Mouse (Mus musculus): Measurements from ENCODE around the gene Hba-a2. TPM values are rescaled to one million over a fixed set of nuclear protein-coding genes. Genes with fewer than 3 reads are reported as not detected.
A peak's percentile ranks its signal among the peaks of the same experiment; 100 is the strongest.
"Not testable (repeated sequence)": the region's sequence is repeated elsewhere in the genome, so short reads cannot be mapped to it uniquely, and the experiment has no call there.

Gene Hba-a2
- 6,035 and 6,415 TPM in 2 replicates for polyA plus RNA-seq (2014; fragmentation: Nextera tagmentation; extraction: Ambion mirVana)

GRCm38 (mm10) chr11:32296203-32296602, at the start of gene Hba-a2:
TSS of gene Hba-a2 (plus strand) at chr11:32296489.
- H3K4me2 ChIP-seq (replicated peaks; ENCODE audit: low read depth, low read length); H3K27me3 ChIP-seq (ENCODE audit: control insufficient read depth, insufficient read depth, low read length); H3K4me3 ChIP-seq (ENCODE audit: low read depth, low read length); H3K27ac ChIP-seq (ENCODE audit: low read length); H3K9ac ChIP-seq (replicated peaks; ENCODE audit: low read depth, low read length); H3K4me1 ChIP-seq (ENCODE audit: control insufficient read depth, insufficient read depth, low read length); H3K36me3 ChIP-seq (ENCODE audit: control insufficient read depth, insufficient read depth, low read length); H3K9me3 ChIP-seq (ENCODE audit: control insufficient read depth, low read depth, low read length): not testable (repeated sequence)
- WGBS, result no CpG with 5 or more reads among the region's 4 CpGs
- ATAC-seq (ENCODE audit: insufficient number of reproducible peaks, insufficient read depth, low FRiP score, low read depth), result peak; percentile 50; the same call in 1 of the 2 replicates

GRCm38 (mm10) chr11:32247068-32247467, 49.2 kb upstream of the Hba-a2 start:
- no peaks in the 10 kb centered on the region for H3K27me3 ChIP-seq (ENCODE audit: control insufficient read depth, insufficient read depth, low read length)
- H3K36me3 ChIP-seq (ENCODE audit: control insufficient read depth, insufficient read depth, low read length), result peaks cover 42% of the 10 kb centered on the region
- H3K27ac ChIP-seq (ENCODE audit: low read length), result no peak overlapping the region
- no peak overlapping the region for H3K9ac ChIP-seq (replicated peaks; ENCODE audit: low read depth, low read length)
- H3K4me2 ChIP-seq (replicated peaks; ENCODE audit: low read depth, low read length), result no peak overlapping the region
- no peaks in the 10 kb centered on the region for H3K9me3 ChIP-seq (ENCODE audit: control insufficient read depth, low read depth, low read length)
- H3K4me3 ChIP-seq (ENCODE audit: low read depth, low read length), result no peak overlapping the region
- no peaks in the 10 kb centered on the region for H3K4me1 ChIP-seq (ENCODE audit: control insufficient read depth, insufficient read depth, low read length)
- no peak for ATAC-seq (ENCODE audit: insufficient number of reproducible peaks, insufficient read depth, low FRiP score, low read depth)

- H3K4me1 ChIP-seq (ENCODE audit: control insufficient read depth, insufficient read depth, low read length), result no peaks in the 10 kb centered on the region
- H3K9ac ChIP-seq (replicated peaks; ENCODE audit: low read depth, low read length), result no peak overlapping the region
- no peak for ATAC-seq (ENCODE audit: insufficient number of reproducible peaks, insufficient read depth, low FRiP score, low read depth)
- no peak overlapping the region for H3K4me2 ChIP-seq (replicated peaks; ENCODE audit: low read depth, low read length)
- H3K4me3 ChIP-seq (ENCODE audit: low read depth, low read length), result no peak overlapping the region
- no peaks in the 10 kb centered on the region for H3K9me3 ChIP-seq (ENCODE audit: control insufficient read depth, low read depth, low read length)
- 77% methylated on average over 3 of the region's 3 CpGs for WGBS
- no peak overlapping the region for H3K27ac ChIP-seq (ENCODE audit: low read length)
- no peaks in the 10 kb centered on the region for H3K27me3 ChIP-seq (ENCODE audit: control insufficient read depth, insufficient read depth, low read length)
- H3K36me3 ChIP-seq (ENCODE audit: control insufficient read depth, insufficient read depth, low read length), result peaks cover 52% of the 10 kb centered on the region
These were observed 47.9 kb upstream of the Hba-a2 start for GRCm38 (mm10) chr11:32248350-32248749.

GRCm38 (mm10) chr11:32250880-32251763, 45.2 kb upstream of the Hba-a2 start:
- Histone ChIP-seq H3K4me3 (ENCODE audit: low read depth, low read length) (no peak overlapping the region), H3K36me3 (ENCODE audit: control insufficient read depth, insufficient read depth, low read length) (peaks cover 38% of the 10 kb centered on the region), H3K27me3 (ENCODE audit: control insufficient read depth, insufficient read depth, low read length) (no peaks in the 10 kb centered on the region), H3K27ac (ENCODE audit: low read length) (no peak overlapping the region), H3K9ac (replicated peaks; ENCODE audit: low read depth, low read length) (no peak overlapping the region), H3K4me1 (ENCODE audit: control insufficient read depth, insufficient read depth, low read length) (no peaks in the 10 kb centered on the region), H3K9me3 (ENCODE audit: control insufficient read depth, low read depth, low read length) (no peaks in the 10 kb centered on the region), H3K4me2 (replicated peaks; ENCODE audit: low read depth, low read length) (no peak overlapping the region)
- WGBS, result 80% methylated on average over 8 of the region's 8 CpGs
- peak; percentile 91; the same call in 1 of the 2 replicates for ATAC-seq (ENCODE audit: insufficient number of reproducible peaks, insufficient read depth, low FRiP score, low read depth)

- H3K27me3 ChIP-seq (ENCODE audit: control insufficient read depth, insufficient read depth, low read length), result no peaks in the 10 kb centered on the region
- no peak overlapping the region for H3K4me2 ChIP-seq (replicated peaks; ENCODE audit: low read depth, low read length)
- WGBS, result 100% methylated on average over 1 of the region's 1 CpGs
- H3K9ac ChIP-seq (replicated peaks; ENCODE audit: low read depth, low read length), result no peak overlapping the region
- peaks cover 37% of the 10 kb centered on the region for H3K36me3 ChIP-seq (ENCODE audit: control insufficient read depth, insufficient read depth, low read length)
- H3K4me1 ChIP-seq (ENCODE audit: control insufficient read depth, insufficient read depth, low read length), result no peaks in the 10 kb centered on the region
- H3K4me3 ChIP-seq (ENCODE audit: low read depth, low read length), result no peak overlapping the region
- ATAC-seq (ENCODE audit: insufficient number of reproducible peaks, insufficient read depth, low FRiP score, low read depth), result no peak
- H3K27ac ChIP-seq (ENCODE audit: low read length), result no peak overlapping the region
- no peaks in the 10 kb centered on the region for H3K9me3 ChIP-seq (ENCODE audit: control insufficient read depth, low read depth, low read length)
These were observed 43.2 kb upstream of the Hba-a2 start for GRCm38 (mm10) chr11:32253121-32253520.

GRCm38 (mm10) chr11:32256146-32256545, 40.1 kb upstream of the Hba-a2 start:
- 95% methylated on average over 1 of the region's 1 CpGs for WGBS
- Histone ChIP-seq H3K36me3 (ENCODE audit: control insufficient read depth, insufficient read depth, low read length) (peaks cover 27% of the 10 kb centered on the region), H3K27ac (ENCODE audit: low read length) (no peak overlapping the region), H3K9me3 (ENCODE audit: control insufficient read depth, low read depth, low read length) (no peaks in the 10 kb centered on the region), H3K4me2 (replicated peaks; ENCODE audit: low read depth, low read length) (no peak overlapping the region), H3K4me3 (ENCODE audit: low read depth, low read length) (no peak overlapping the region), H3K9ac (replicated peaks; ENCODE audit: low read depth, low read length) (no peak overlapping the region), H3K4me1 (ENCODE audit: control insufficient read depth, insufficient read depth, low read length) (no peaks in the 10 kb centered on the region), H3K27me3 (ENCODE audit: control insufficient read depth, insufficient read depth, low read length) (no peaks in the 10 kb centered on the region)
- peak; percentile 88; the same call in 1 of the 2 replicates for ATAC-seq (ENCODE audit: insufficient number of reproducible peaks, insufficient read depth, low FRiP score, low read depth)

GRCm38 (mm10) chr11:32256566-32256965, 39.7 kb upstream of the Hba-a2 start:
- WGBS, result 82% methylated on average over 3 of the region's 3 CpGs
- peaks cover 23% of the 10 kb centered on the region for H3K36me3 ChIP-seq (ENCODE audit: control insufficient read depth, insufficient read depth, low read length)
- no peak overlapping the region for H3K4me2 ChIP-seq (replicated peaks; ENCODE audit: low read depth, low read length)
- H3K4me1 ChIP-seq (ENCODE audit: control insufficient read depth, insufficient read depth, low read length), result no peaks in the 10 kb centered on the region
- no peak overlapping the region for H3K4me3 ChIP-seq (ENCODE audit: low read depth, low read length)
- no peaks in the 10 kb centered on the region for H3K27me3 ChIP-seq (ENCODE audit: control insufficient read depth, insufficient read depth, low read length)
- H3K9ac ChIP-seq (replicated peaks; ENCODE audit: low read depth, low read length), result no peak overlapping the region
- H3K27ac ChIP-seq (ENCODE audit: low read length), result no peak overlapping the region
- no peak for ATAC-seq (ENCODE audit: insufficient number of reproducible peaks, insufficient read depth, low FRiP score, low read depth)
- H3K9me3 ChIP-seq (ENCODE audit: control insufficient read depth, low read depth, low read length), result no peaks in the 10 kb centered on the region

- H3K4me3 ChIP-seq (ENCODE audit: low read depth, low read length), result no peak overlapping the region
- no peaks in the 10 kb centered on the region for H3K9me3 ChIP-seq (ENCODE audit: control insufficient read depth, low read depth, low read length)
- H3K36me3 ChIP-seq (ENCODE audit: control insufficient read depth, insufficient read depth, low read length), result peaks cover 6% of the 10 kb centered on the region; the same call in 1 of the 2 replicates
- no peak overlapping the region for H3K9ac ChIP-seq (replicated peaks; ENCODE audit: low read depth, low read length)
- peaks cover 4% of the 10 kb centered on the region; the same call in 1 of the 2 replicates for H3K4me1 ChIP-seq (ENCODE audit: control insufficient read depth, insufficient read depth, low read length)
- H3K27ac ChIP-seq (ENCODE audit: low read length), result no peak overlapping the region
- H3K4me2 ChIP-seq (replicated peaks; ENCODE audit: low read depth, low read length), result no peak overlapping the region
- H3K27me3 ChIP-seq (ENCODE audit: control insufficient read depth, insufficient read depth, low read length), result no peaks in the 10 kb centered on the region
- 53% methylated on average over 10 of the region's 10 CpGs for WGBS
- ATAC-seq (ENCODE audit: insufficient number of reproducible peaks, insufficient read depth, low FRiP score, low read depth), result no peak
These were observed 33.4 kb upstream of the Hba-a2 start for GRCm38 (mm10) chr11:32262674-32263415.

All from stomach, embryonic 14.5 days (tissue).